In genomic region chr7:80261372-80261990, GRCm38 (mm10) we compare ENCODE assay signal across 8 mouse cellular contexts. TPM values are rescaled to one million over a fixed set of nuclear protein-coding genes. Genes with fewer than 3 reads are reported as not detected.
DNase-seq lines count a peak whose midpoint lies in the region; ATAC-seq and TF ChIP-seq lines count a peak whose summit lies in the region.

No protein-coding gene starts in this region.

- peak overlapping the region; percentile 88 to 91 for H3K4me3 ChIP-seq in liver, embryonic 14.5 days (ENCODE audit: insufficient read depth in 1 of 2, low read depth in 2 of 2, low read length in 2 of 2)
- peak overlapping the region; percentile 76 for H3K4me3 ChIP-seq in stomach, embryonic 14.5 days (ENCODE audit: low read depth, low read length)

- ATAC-seq in granulocyte monocyte progenitor cell, adult 5-6 weeks (replicated peaks; ENCODE audit: poor library complexity, severe bottlenecking): peak; percentile 45
- ATAC-seq in liver, embryonic 14.5 days (ENCODE audit: insufficient read depth): peak; percentile 71
- ATAC-seq in stomach, embryonic 14.5 days (ENCODE audit: insufficient number of reproducible peaks, insufficient read depth, low FRiP score, low read depth): peak; percentile 63

- H3K27me3 ChIP-seq in liver, embryonic 14.5 days (ENCODE audit: control insufficient read depth, insufficient read depth, low read length): no peaks in the 10 kb centered on the region
- no peaks in the 10 kb centered on the region for H3K27me3 ChIP-seq in stomach, embryonic 14.5 days (ENCODE audit: control insufficient read depth, insufficient read depth, low read length)

- peaks cover 27% of the 10 kb centered on the region for H3K36me3 ChIP-seq in liver, embryonic 14.5 days (replicated peaks; ENCODE audit: control insufficient read depth, insufficient read depth, low read depth)
- H3K36me3 ChIP-seq in stomach, embryonic 14.5 days (ENCODE audit: control insufficient read depth, insufficient read depth, low read length): peaks cover 12% of the 10 kb centered on the region; the same call in 1 of the 2 replicates

- peak overlapping the region; percentile 85 for H3K9ac ChIP-seq in liver, embryonic 14.5 days (replicated peaks)
- H3K9ac ChIP-seq in stomach, embryonic 14.5 days (replicated peaks; ENCODE audit: low read depth, low read length): peak overlapping the region; percentile 62

- peak overlapping the region; percentile 68 for H3K27ac ChIP-seq in liver, embryonic 14.5 days
- peak overlapping the region; percentile 35 for H3K27ac ChIP-seq in stomach, embryonic 14.5 days (ENCODE audit: low read length)

- WGBS in liver, embryonic 14.5 days (ENCODE audit: insufficient replicate concordance): 1% methylated on average over 32 of the region's 32 CpGs
- WGBS in stomach, embryonic 14.5 days: under 1% methylated on average over 32 of the region's 32 CpGs

- TF ChIP-seq CTCF in liver, embryonic 14.5 days (IDR thresholded peaks at IDR 0.05; ENCODE audit: low read depth): no peak

- no peak for TF ChIP-seq EP300 in liver, embryonic 14.5 days (IDR thresholded peaks at IDR 0.05; ENCODE audit: low read depth)

- peak overlapping the region; percentile 87 for H3K4me2 ChIP-seq in liver, embryonic 14.5 days (ENCODE audit: low read depth)
- peak overlapping the region; percentile 73 for H3K4me2 ChIP-seq in stomach, embryonic 14.5 days (replicated peaks; ENCODE audit: low read depth, low read length)

- DNase-seq in adrenal gland, postnatal 14 days: peak; percentile 27
- DNase-seq in adrenal gland, postnatal 10 days: no peak
- peak; percentile 27 for DNase-seq in right cerebral cortex, adult 18-20 months
- no peak for DNase-seq in right cerebral cortex, postnatal 36 days (ENCODE audit: low spot score in 2 of 2)
- peak in 1 of 3 experiments; percentile 40 for DNase-seq in liver, embryonic 14.5 days (ENCODE audit: low read depth in 3 of 3, low spot score in 3 of 3)
- no peak for DNase-seq in adrenal gland, adult 18-20 months (ENCODE audit: low spot score in 2 of 2)

- peaks cover 7 to 9% of the 10 kb centered on the region in 2 experiments for H3K4me1 ChIP-seq in liver, embryonic 14.5 days (replicated peaks; ENCODE audit: control insufficient read depth in 2 of 2, insufficient read depth in 2 of 2, low read length in 1 of 2)
- H3K4me1 ChIP-seq in stomach, embryonic 14.5 days (ENCODE audit: control insufficient read depth, insufficient read depth, low read length): peaks cover 5% of the 10 kb centered on the region; the same call in 1 of the 2 replicates

- H3K9me3 ChIP-seq in liver, embryonic 14.5 days (ENCODE audit: control insufficient read depth, low read length): no peaks in the 10 kb centered on the region
- H3K9me3 ChIP-seq in stomach, embryonic 14.5 days (ENCODE audit: control insufficient read depth, low read depth, low read length): no peaks in the 10 kb centered on the region

RNA-seq across cellular contexts. Expression of gene Ngrn, which starts 0.5 kb away (rescaled TPM):
- 38.5 and 47.5 TPM in 2 replicates for total RNA-seq in adrenal gland, postnatal 14 days (2021)
- total RNA-seq in adrenal gland, postnatal 10 days (2021): 10 to 100 TPM; 38.7 to 47.4 TPM
- 23.7 and 33.5 TPM in 2 replicates for total RNA-seq in granulocyte monocyte progenitor cell, adult 5-6 weeks (2014; fragmentation: Nextera tagmentation)
- total RNA-seq in granulocyte monocyte progenitor cell, adult 5-6 weeks (2017): 21.2 and 33.9 TPM in 2 replicates
- polyA plus RNA-seq in liver, embryonic 14.5 days (2012; rRNA removed): 14.2 and 21.4 TPM in 2 replicates
- 26.7 and 28.3 TPM in 2 replicates for polyA plus RNA-seq in liver, embryonic 14.5 days (2014; fragmentation: Nextera tagmentation; extraction: Ambion mirVana)
- 51.7 and 52.2 TPM in 2 replicates for polyA plus RNA-seq in stomach, embryonic 14.5 days (2014; fragmentation: Nextera tagmentation; extraction: Ambion mirVana)
- total RNA-seq in adrenal gland, adult 18-20 months (2021): 10 to 100 TPM; 40.7 to 41.4 TPM

RNA-seq across cellular contexts. Expression of gene Vps33b, which starts 8.0 kb away (rescaled TPM):
- total RNA-seq in adrenal gland, postnatal 14 days (2021): 15.9 and 19.5 TPM in 2 replicates
- total RNA-seq in adrenal gland, postnatal 10 days (2021): 10 to 100 TPM; 14.5 to 18.3 TPM
- total RNA-seq in granulocyte monocyte progenitor cell, adult 5-6 weeks (2014; fragmentation: Nextera tagmentation): 45.6 and 48.1 TPM in 2 replicates
- 24.2 and 31.8 TPM in 2 replicates for total RNA-seq in granulocyte monocyte progenitor cell, adult 5-6 weeks (2017)
- 5.3 and 6.7 TPM in 2 replicates for polyA plus RNA-seq in liver, embryonic 14.5 days (2012; rRNA removed)
- 3.6 and 4.2 TPM in 2 replicates for polyA plus RNA-seq in liver, embryonic 14.5 days (2014; fragmentation: Nextera tagmentation; extraction: Ambion mirVana)
- 14.3 and 15.6 TPM in 2 replicates for polyA plus RNA-seq in stomach, embryonic 14.5 days (2014; fragmentation: Nextera tagmentation; extraction: Ambion mirVana)
- total RNA-seq in adrenal gland, adult 18-20 months (2021): 10 to 100 TPM; 14.9 to 26.6 TPM

RNA-seq across cellular contexts. Expression of gene Ttll13, which starts 15.3 kb away (rescaled TPM):
- 0.83 and 1.0 TPM in 2 replicates for total RNA-seq in adrenal gland, postnatal 14 days (2021)
- 1 to 10 TPM; 1.1 to 1.8 TPM for total RNA-seq in adrenal gland, postnatal 10 days (2021)
- 0.36 TPM in 1 of 2 replicates, not detected in the other for total RNA-seq in granulocyte monocyte progenitor cell, adult 5-6 weeks (2014; fragmentation: Nextera tagmentation)
- total RNA-seq in granulocyte monocyte progenitor cell, adult 5-6 weeks (2017): not detected in 2 replicates
- 0.11 and 0.23 TPM in 2 replicates for polyA plus RNA-seq in liver, embryonic 14.5 days (2012; rRNA removed)
- 0.18 and 0.20 TPM in 2 replicates for polyA plus RNA-seq in liver, embryonic 14.5 days (2014; fragmentation: Nextera tagmentation; extraction: Ambion mirVana)
- polyA plus RNA-seq in stomach, embryonic 14.5 days (2014; fragmentation: Nextera tagmentation; extraction: Ambion mirVana): 1.0 and 1.8 TPM in 2 replicates
- 1 to 10 TPM; 1.2 to 1.7 TPM for total RNA-seq in adrenal gland, adult 18-20 months (2021)

RNA-seq across cellular contexts. Expression of gene Gdpgp1, which starts 28.8 kb away (rescaled TPM):
- total RNA-seq in adrenal gland, postnatal 14 days (2021): 2.7 and 3.9 TPM in 2 replicates
- 1 to 10 TPM; 3.0 to 3.9 TPM for total RNA-seq in adrenal gland, postnatal 10 days (2021)
- 4.5 and 10.0 TPM in 2 replicates for total RNA-seq in granulocyte monocyte progenitor cell, adult 5-6 weeks (2014; fragmentation: Nextera tagmentation)
- 1.9 and 3.0 TPM in 2 replicates for total RNA-seq in granulocyte monocyte progenitor cell, adult 5-6 weeks (2017)
- 1.3 TPM in 2 replicates for polyA plus RNA-seq in liver, embryonic 14.5 days (2012; rRNA removed)
- 1.1 and 1.2 TPM in 2 replicates for polyA plus RNA-seq in liver, embryonic 14.5 days (2014; fragmentation: Nextera tagmentation; extraction: Ambion mirVana)
- polyA plus RNA-seq in stomach, embryonic 14.5 days (2014; fragmentation: Nextera tagmentation; extraction: Ambion mirVana): 5.0 and 5.6 TPM in 2 replicates
- total RNA-seq in adrenal gland, adult 18-20 months (2021): 1 to 10 TPM; 3.8 to 4.1 TPM

RNA-seq across cellular contexts. Expression of gene Cib1, which starts 28.9 kb away (rescaled TPM):
- 52.9 and 59.6 TPM in 2 replicates for total RNA-seq in adrenal gland, postnatal 14 days (2021)
- 10 to 100 TPM; 50.6 to 54.9 TPM for total RNA-seq in adrenal gland, postnatal 10 days (2021)
- total RNA-seq in granulocyte monocyte progenitor cell, adult 5-6 weeks (2014; fragmentation: Nextera tagmentation): 45.3 and 77.8 TPM in 2 replicates
- total RNA-seq in granulocyte monocyte progenitor cell, adult 5-6 weeks (2017): 25.0 and 67.5 TPM in 2 replicates
- 43.1 and 45.9 TPM in 2 replicates for polyA plus RNA-seq in liver, embryonic 14.5 days (2012; rRNA removed)
- 90.6 and 94.2 TPM in 2 replicates for polyA plus RNA-seq in liver, embryonic 14.5 days (2014; fragmentation: Nextera tagmentation; extraction: Ambion mirVana)
- polyA plus RNA-seq in stomach, embryonic 14.5 days (2014; fragmentation: Nextera tagmentation; extraction: Ambion mirVana): 108 and 112 TPM in 2 replicates
- 10 to 100 TPM; 53.9 to 64.2 TPM for total RNA-seq in adrenal gland, adult 18-20 months (2021)

Comparison
In these comparisons a context has a peak if more than half of its experiments do, and no peak if none do; other contexts are left out.
1. DNase-seq: peak in adrenal gland, postnatal 14 days (single experiment) and right cerebral cortex, adult 18-20 months (single experiment); none in adrenal gland, postnatal 10 days (single experiment), right cerebral cortex, postnatal 36 days (0 of 2) and adrenal gland, adult 18-20 months (0 of 2).
2. Peak in every context shown above with its lines, with median percentiles within 50 percentile points of each other: ATAC-seq.